Mouse (Mus musculus): ENCODE measurements around the gene Ncor1. TPM values are rescaled to one million over a fixed set of nuclear protein-coding genes. Genes with fewer than 3 reads are reported as not detected.
A peak's percentile ranks its signal among the peaks of the same experiment; 100 is the strongest.

The Ncor1 gene
- 202 and 222 TPM in 2 replicates for polyA plus RNA-seq (2016; fragmentation: Nextera tagmentation; extraction: Ambion mirVana)

- Histone ChIP-seq H3K27me3 (no peaks in the 10 kb centered on the region), H3K9ac (peak within 1 kb of the TSS; percentile 98), H3K4me2 (peak within 1 kb of the TSS; percentile 81), H3K27ac (peak within 1 kb of the TSS; percentile 99), H3K9me3 (no peaks in the 10 kb centered on the region), H3K4me1 (peaks cover 18% of the 10 kb centered on the region), H3K36me3 (replicated peaks) (no peaks in the 10 kb centered on the region), H3K4me3 (replicated peaks) (peak within 1 kb of the TSS; percentile 92)
- peak; percentile 45 for ATAC-seq (ENCODE audit: low FRiP score)
- WGBS: 0% methylated on average over 33 of the region's 33 CpGs
These were observed at the start of gene Ncor1, which contains the start of gene Pigl for GRCm38 (mm10) chr11:62458276-62458724. TSS of gene Ncor1 (minus strand) at chr11:62458541. TSS of gene Pigl (plus strand) at chr11:62458460.

GRCm38 (mm10) chr11:62507683-62508082 lies 49.3 kb upstream of the Ncor1 start:
- 87% methylated on average over 4 of the region's 4 CpGs for WGBS

GRCm38 (mm10) chr11:62500529-62500928 lies 42.2 kb upstream of the Ncor1 start:
- no peaks in the 10 kb centered on the region for H3K27me3 ChIP-seq
- ATAC-seq (ENCODE audit: low FRiP score): no peak
- H3K9ac ChIP-seq: no peak overlapping the region
- H3K27ac ChIP-seq: no peak overlapping the region
- no peaks in the 10 kb centered on the region for H3K9me3 ChIP-seq
- no peaks in the 10 kb centered on the region for H3K36me3 ChIP-seq (replicated peaks)
- no peak overlapping the region for H3K4me2 ChIP-seq
- H3K4me1 ChIP-seq: peaks cover 2% of the 10 kb centered on the region
- 88% methylated on average over 2 of the region's 2 CpGs for WGBS
- H3K4me3 ChIP-seq (replicated peaks): no peak overlapping the region

More at GRCm38 (mm10) chr11:62507683-62508082, 49.3 kb upstream of the Ncor1 start:
- H3K27ac ChIP-seq: no peak overlapping the region
- H3K4me2 ChIP-seq: no peak overlapping the region
- H3K36me3 ChIP-seq (replicated peaks): no peaks in the 10 kb centered on the region
- ATAC-seq (ENCODE audit: low FRiP score): no peak
- H3K27me3 ChIP-seq: no peaks in the 10 kb centered on the region
- H3K4me1 ChIP-seq: peaks cover 6% of the 10 kb centered on the region; the same call in 1 of the 2 replicates
- no peak overlapping the region for H3K9ac ChIP-seq
- H3K4me3 ChIP-seq (replicated peaks): no peak overlapping the region
- no peaks in the 10 kb centered on the region for H3K9me3 ChIP-seq

GRCm38 (mm10) chr11:62498802-62499201 lies 40.5 kb upstream of the Ncor1 start:
- H3K27ac ChIP-seq: no peak overlapping the region
- no peak overlapping the region for H3K9ac ChIP-seq
- no peaks in the 10 kb centered on the region for H3K27me3 ChIP-seq
- H3K4me3 ChIP-seq (replicated peaks): no peak overlapping the region
- ATAC-seq (ENCODE audit: low FRiP score): no peak
- H3K4me1 ChIP-seq: peaks cover 13% of the 10 kb centered on the region
- H3K9me3 ChIP-seq: no peaks in the 10 kb centered on the region
- H3K4me2 ChIP-seq: no peak overlapping the region
- WGBS: 84% methylated on average over 2 of the region's 2 CpGs
- H3K36me3 ChIP-seq (replicated peaks): no peaks in the 10 kb centered on the region

GRCm38 (mm10) chr11:62497181-62497580 lies 38.8 kb upstream of the Ncor1 start:
- H3K9me3 ChIP-seq: no peaks in the 10 kb centered on the region
- H3K36me3 ChIP-seq (replicated peaks): no peaks in the 10 kb centered on the region
- H3K4me2 ChIP-seq: no peak overlapping the region
- ATAC-seq (ENCODE audit: low FRiP score): no peak
- no peak overlapping the region for H3K9ac ChIP-seq
- WGBS: 53% methylated on average over 3 of the region's 3 CpGs
- H3K4me3 ChIP-seq (replicated peaks): no peak overlapping the region
- H3K27me3 ChIP-seq: no peaks in the 10 kb centered on the region
- H3K27ac ChIP-seq: no peak overlapping the region
- H3K4me1 ChIP-seq: peaks cover 13% of the 10 kb centered on the region

GRCm38 (mm10) chr11:62496151-62496715 lies 37.9 kb upstream of the Ncor1 start:
- Histone ChIP-seq H3K4me3 (replicated peaks) (no peak overlapping the region), H3K27me3 (no peaks in the 10 kb centered on the region), H3K9ac (no peak overlapping the region), H3K9me3 (no peaks in the 10 kb centered on the region), H3K4me2 (no peak overlapping the region), H3K36me3 (replicated peaks) (no peaks in the 10 kb centered on the region), H3K27ac (no peak overlapping the region), H3K4me1 (peaks cover 13% of the 10 kb centered on the region)
- no peak for ATAC-seq (ENCODE audit: low FRiP score)
- WGBS: 61% methylated on average over 5 of the region's 5 CpGs

- ATAC-seq (ENCODE audit: low FRiP score): no peak
- no peak overlapping the region for H3K9ac ChIP-seq
- H3K36me3 ChIP-seq (replicated peaks): no peaks in the 10 kb centered on the region
- H3K4me3 ChIP-seq (replicated peaks): no peak overlapping the region
- 0 out of 2 replicates have a peak overlapping the region, but pooled peaks have one; percentile 33 for H3K27ac ChIP-seq
- H3K27me3 ChIP-seq: no peaks in the 10 kb centered on the region
- peaks cover 13% of the 10 kb centered on the region for H3K4me1 ChIP-seq
- 32% methylated on average over 8 of the region's 10 CpGs for WGBS
- H3K9me3 ChIP-seq: no peaks in the 10 kb centered on the region
- no peak overlapping the region for H3K4me2 ChIP-seq
These were observed 37.0 kb upstream of the Ncor1 start for GRCm38 (mm10) chr11:62495276-62495801.

GRCm38 (mm10) chr11:62494754-62495275 lies 36.5 kb upstream of the Ncor1 start:
- no peak for ATAC-seq (ENCODE audit: low FRiP score)
- H3K36me3 ChIP-seq (replicated peaks): no peaks in the 10 kb centered on the region
- no peaks in the 10 kb centered on the region for H3K9me3 ChIP-seq
- no peak overlapping the region for H3K4me3 ChIP-seq (replicated peaks)
- 0 out of 2 replicates have a peak overlapping the region, but pooled peaks have one; percentile 33 for H3K27ac ChIP-seq
- no peaks in the 10 kb centered on the region for H3K27me3 ChIP-seq
- H3K9ac ChIP-seq: no peak overlapping the region
- H3K4me1 ChIP-seq: peaks cover 13% of the 10 kb centered on the region
- 2% methylated on average over 6 of the region's 6 CpGs for WGBS
- H3K4me2 ChIP-seq: peak overlapping the region; percentile 4; the same call in 1 of the 2 replicates

GRCm38 (mm10) chr11:62493701-62494100 lies 35.4 kb upstream of the Ncor1 start:
- Histone ChIP-seq H3K27me3 (no peaks in the 10 kb centered on the region), H3K4me1 (peaks cover 13% of the 10 kb centered on the region), H3K9me3 (no peaks in the 10 kb centered on the region), H3K9ac (no peak overlapping the region), H3K4me3 (replicated peaks) (no peak overlapping the region), H3K4me2 (no peak overlapping the region), H3K36me3 (replicated peaks) (no peaks in the 10 kb centered on the region), H3K27ac (no peak overlapping the region)
- ATAC-seq (ENCODE audit: low FRiP score): no peak
- 94% methylated on average over 6 of the region's 6 CpGs for WGBS

GRCm38 (mm10) chr11:62487540-62488350 lies 29.4 kb upstream of the Ncor1 start:
- ATAC-seq (ENCODE audit: low FRiP score): no peak
- Histone ChIP-seq H3K27ac (no peak overlapping the region), H3K9me3 (no peaks in the 10 kb centered on the region), H3K4me2 (no peak overlapping the region), H3K27me3 (no peaks in the 10 kb centered on the region), H3K36me3 (replicated peaks) (no peaks in the 10 kb centered on the region), H3K9ac (no peak overlapping the region), H3K4me1 (no peaks in the 10 kb centered on the region), H3K4me3 (replicated peaks) (no peak overlapping the region)
- WGBS: 97% methylated on average over 10 of the region's 10 CpGs

GRCm38 (mm10) chr11:62486949-62487348 lies 28.6 kb upstream of the Ncor1 start:
- H3K4me1 ChIP-seq: no peaks in the 10 kb centered on the region
- H3K4me3 ChIP-seq (replicated peaks): no peak overlapping the region

GRCm38 (mm10) chr11:62479581-62479980 lies 21.2 kb upstream of the Ncor1 start:
- Histone ChIP-seq H3K4me2 (no peak overlapping the region), H3K9me3 (no peaks in the 10 kb centered on the region), H3K9ac (no peak overlapping the region), H3K4me3 (replicated peaks) (no peak overlapping the region), H3K36me3 (replicated peaks) (no peaks in the 10 kb centered on the region), H3K27me3 (no peaks in the 10 kb centered on the region), H3K4me1 (no peaks in the 10 kb centered on the region), H3K27ac (no peak overlapping the region)
- WGBS: 92% methylated on average over 5 of the region's 5 CpGs
- ATAC-seq (ENCODE audit: low FRiP score): no peak

More at GRCm38 (mm10) chr11:62486949-62487348, 28.6 kb upstream of the Ncor1 start:
- no peak for ATAC-seq (ENCODE audit: low FRiP score)
- no peak overlapping the region for H3K4me2 ChIP-seq
- no peaks in the 10 kb centered on the region for H3K36me3 ChIP-seq (replicated peaks)
- 95% methylated on average over 1 of the region's 1 CpGs for WGBS
- no peak overlapping the region for H3K9ac ChIP-seq
- no peak overlapping the region for H3K27ac ChIP-seq
- no peaks in the 10 kb centered on the region for H3K9me3 ChIP-seq
- H3K27me3 ChIP-seq: no peaks in the 10 kb centered on the region
